Mouse (Mus musculus): ENCODE measurements around the gene Vav1. TPM values are rescaled to one million over a fixed set of nuclear protein-coding genes. Genes with fewer than 3 reads are reported as not detected.

Gene Vav1
- total RNA-seq, 2 experiments from 2014 or later: 20.1 to 44.5 TPM

Other genes with a start within 250 kb of the Vav1 start
- 87.6 and 97.7 TPM in 2 replicates for gene Khsrp, start 247.6 kb upstream of the Vav1 start, total RNA-seq (2015; ENCODE audit: low replicate concordance)
- gene Khsrp, start 247.6 kb upstream of the Vav1 start, total RNA-seq (2017; ENCODE audit: low replicate concordance): 85.6 and 85.9 TPM in 2 replicates
- gene Slc25a41, start 237.4 kb upstream of the Vav1 start, total RNA-seq (2015; ENCODE audit: low replicate concordance): not detected in 2 replicates
- gene Slc25a41, start 237.4 kb upstream of the Vav1 start, total RNA-seq (2017; ENCODE audit: low replicate concordance): not detected in 2 replicates
- not detected in 2 replicates for gene Crb3, start 220.0 kb upstream of the Vav1 start, total RNA-seq (2015; ENCODE audit: low replicate concordance)
- not detected in 2 replicates for gene Crb3, start 220.0 kb upstream of the Vav1 start, total RNA-seq (2017; ENCODE audit: low replicate concordance)
- gene Slc25a23, start 219.2 kb upstream of the Vav1 start, total RNA-seq (2015; ENCODE audit: low replicate concordance): 2.9 and 5.4 TPM in 2 replicates
- not detected in 2 replicates for gene Slc25a23, start 219.2 kb upstream of the Vav1 start, total RNA-seq (2017; ENCODE audit: low replicate concordance)
- gene Dennd1c, start 200.6 kb upstream of the Vav1 start, total RNA-seq (2015; ENCODE audit: low replicate concordance): 6.1 and 12.2 TPM in 2 replicates
- 2.6 and 4.5 TPM in 2 replicates for gene Dennd1c, start 200.6 kb upstream of the Vav1 start, total RNA-seq (2017; ENCODE audit: low replicate concordance)
- gene Tubb4a, start 191.3 kb upstream of the Vav1 start, total RNA-seq (2015; ENCODE audit: low replicate concordance): 1.4 TPM in 1 of 2 replicates, not detected in the other
- gene Tubb4a, start 191.3 kb upstream of the Vav1 start, total RNA-seq (2017; ENCODE audit: low replicate concordance): not detected in 2 replicates
- not detected in 2 replicates for gene Tnfsf9, start 173.8 kb upstream of the Vav1 start, total RNA-seq (2015; ENCODE audit: low replicate concordance)
- gene Tnfsf9, start 173.8 kb upstream of the Vav1 start, total RNA-seq (2017; ENCODE audit: low replicate concordance): not detected in 2 replicates
- gene Cd70, start 129.3 kb upstream of the Vav1 start, total RNA-seq (2015; ENCODE audit: low replicate concordance): not detected in 2 replicates
- gene Cd70, start 129.3 kb upstream of the Vav1 start, total RNA-seq (2017; ENCODE audit: low replicate concordance): not detected in 2 replicates
- 1.7 and 2.5 TPM in 2 replicates for gene Tnfsf14, start 84.9 kb upstream of the Vav1 start, total RNA-seq (2015; ENCODE audit: low replicate concordance)
- gene Tnfsf14, start 84.9 kb upstream of the Vav1 start, total RNA-seq (2017; ENCODE audit: low replicate concordance): 1.4 TPM in 1 of 2 replicates, not detected in the other
- gene C3, start 51.0 kb upstream of the Vav1 start, total RNA-seq (2015; ENCODE audit: low replicate concordance): 128 and 134 TPM in 2 replicates
- 69.4 and 132 TPM in 2 replicates for gene C3, start 51.0 kb upstream of the Vav1 start, total RNA-seq (2017; ENCODE audit: low replicate concordance)
- gene Gpr108, start 30.7 kb upstream of the Vav1 start, total RNA-seq (2015; ENCODE audit: low replicate concordance): 4.7 and 10.1 TPM in 2 replicates
- gene Gpr108, start 30.7 kb upstream of the Vav1 start, total RNA-seq (2017; ENCODE audit: low replicate concordance): 2.8 and 4.4 TPM in 2 replicates
- not detected in 2 replicates for gene Trip10, start 29.6 kb upstream of the Vav1 start, total RNA-seq (2015; ENCODE audit: low replicate concordance)
- 7.1 TPM in 1 of 2 replicates, not detected in the other for gene Trip10, start 29.6 kb upstream of the Vav1 start, total RNA-seq (2017; ENCODE audit: low replicate concordance)
- gene Adgre1, start 79.6 kb downstream of the Vav1 start, total RNA-seq (2015; ENCODE audit: low replicate concordance): 7.1 and 17.3 TPM in 2 replicates
- gene Adgre1, start 79.6 kb downstream of the Vav1 start, total RNA-seq (2017; ENCODE audit: low replicate concordance): 13.1 and 25.4 TPM in 2 replicates